Mouse (Mus musculus) midbrain, embryonic 16.5 days (tissue): ENCODE data around the gene Rhox7a. TPM values are rescaled to one million over a fixed set of nuclear protein-coding genes. Genes with fewer than 3 reads are reported as not detected.

Experiments used
- polyA plus RNA-seq: library from polyadenylated mRNA; unstranded; fragments of >200 nt; fragmentation: Nextera tagmentation; extraction: Ambion mirVana; gene quantifications from 2 replicates; pipeline ENCODE4 v1.2.1, GENCODE M21; 2015

Gene Rhox7a
- polyA plus RNA-seq, 1 experiment from 2014 or later: not detected

Other genes with a start within 250 kb of the Rhox7a start
- gene Rhox4f, start 224.0 kb upstream of the Rhox7a start, polyA plus RNA-seq: not detected in 2 replicates
- not detected in 2 replicates for gene Rhox3g, start 203.1 kb upstream of the Rhox7a start, polyA plus RNA-seq
- gene Rhox2g, start 188.2 kb upstream of the Rhox7a start, polyA plus RNA-seq: not detected in 2 replicates
- gene Rhox4g, start 180.4 kb upstream of the Rhox7a start, polyA plus RNA-seq: not detected in 2 replicates
- not detected in 2 replicates for gene Rhox3h, start 162.9 kb upstream of the Rhox7a start, polyA plus RNA-seq
- not detected in 2 replicates for gene Rhox2h, start 158.4 kb upstream of the Rhox7a start, polyA plus RNA-seq
- 0.36 and 0.62 TPM in 2 replicates for gene Rhox5, start 26.8 kb upstream of the Rhox7a start, polyA plus RNA-seq
- not detected in 2 replicates for gene Rhox6, start 4.8 kb upstream of the Rhox7a start, polyA plus RNA-seq
- gene Rhox8, start 47.3 kb downstream of the Rhox7a start, polyA plus RNA-seq: not detected in 2 replicates
- not detected in 2 replicates for gene Rhox7b, start 65.5 kb downstream of the Rhox7a start, polyA plus RNA-seq
- gene Rhox9, start 70.1 kb downstream of the Rhox7a start, polyA plus RNA-seq: not detected in 2 replicates
- not detected in 2 replicates for gene Btg1-ps1, start 187.1 kb downstream of the Rhox7a start, polyA plus RNA-seq
- not detected in 2 replicates for gene Btg1-ps2, start 211.4 kb downstream of the Rhox7a start, polyA plus RNA-seq
- not detected in 2 replicates for gene Rhox10, start 234.8 kb downstream of the Rhox7a start, polyA plus RNA-seq